Mouse (Mus musculus) lung, embryonic 16.5 days (tissue): ENCODE results near the gene Sema5a. TPM values are rescaled to one million over a fixed set of nuclear protein-coding genes. Genes with fewer than 3 reads are reported as not detected.

Source experiments
- ATAC-seq: fragments of 200-750 bp; cut with Nextera tagmentation; 2 replicates; pipeline ENCODE4 v1.8.0; 2017; ENCODE audit warnings: low read depth, mild to moderate bottlenecking, moderate library complexity
- H3K27ac ChIP-seq: fragments of 300-500 bp; sonication (generic); 2 replicates; pipeline ENCODE4 v1.5.1; 2014; ENCODE audit warnings: mild to moderate bottlenecking, control low read depth, low read length
- H3K27me3 ChIP-seq: fragments of 300-500 bp; sonication (generic); 2 replicates; pipeline ENCODE4 v1.6.1; 2014; ENCODE audit warnings: low read depth, low read length, mixed read lengths; ENCODE audit not compliant: control insufficient read depth, insufficient read depth
- H3K36me3 ChIP-seq: fragments of 300-500 bp; sonication (generic); 2 replicates; pipeline ENCODE4 v1.6.1; 2014; ENCODE audit warnings: low read length; ENCODE audit not compliant: control insufficient read depth, insufficient read depth
- H3K4me1 ChIP-seq: fragments of 300-500 bp; sonication (generic); replicated peaks from 2 replicates; pipeline ENCODE4 v1.6.1; 2014; ENCODE audit warnings: low read length, mixed read lengths; ENCODE audit not compliant: control insufficient read depth, insufficient read depth
- H3K4me2 ChIP-seq: fragments of 300-500 bp; sonication (generic); 2 replicates; pipeline ENCODE4 v1.6.1; 2014; ENCODE audit warnings: low read depth, low read length, control low read depth
- H3K4me3 ChIP-seq: fragments of 300-500 bp; sonication (generic); 2 replicates; pipeline ENCODE4 v1.5.1; 2014; ENCODE audit warnings: mild to moderate bottlenecking, low read length, control low read depth
- H3K9ac ChIP-seq: fragments of 300-500 bp; sonication (generic); 2 replicates; pipeline ENCODE4 v1.6.1; 2014; ENCODE audit warnings: low read length, control low read depth
- H3K9me3 ChIP-seq: fragments of 300-500 bp; sonication (generic); 2 replicates; pipeline ENCODE4 v1.6.1; 2016; ENCODE audit warnings: low read length; ENCODE audit not compliant: control insufficient read depth
- WGBS: fragments of 180-500 bp; shearing (Covaris S2); extraction: QIAGEN DNeasy Blood & Tissue Kit; methylation state at CpG from one replicate; pipeline ENCODE4 v1.1.7; 2014; 5-methylcytosine and 5-hydroxymethylcytosine counted together
- polyA plus RNA-seq: library from polyadenylated mRNA; unstranded; fragments of >200 nt; fragmentation: Nextera tagmentation; extraction: Ambion mirVana; gene quantifications from 2 replicates; pipeline ENCODE4 v1.2.1, GENCODE M21; 2015

Sema5a gene
- polyA plus RNA-seq, 1 experiment from 2014 or later = 14.0 TPM

- H3K4me1 ChIP-seq = no peaks in the 10 kb centered on the region; the same call in 1 of the 2 replicates
- H3K36me3 ChIP-seq = no peaks in the 10 kb centered on the region
- no peak overlapping the region for H3K27ac ChIP-seq
- H3K27me3 ChIP-seq = no peaks in the 10 kb centered on the region
- 91% methylated on average over 6 of the region's 6 CpGs for WGBS
- no peak for ATAC-seq
- no peaks in the 10 kb centered on the region for H3K9me3 ChIP-seq
- no peak overlapping the region for H3K4me3 ChIP-seq
- H3K4me2 ChIP-seq = no peak overlapping the region
- H3K9ac ChIP-seq = no peak overlapping the region
Observed at GRCm38 (mm10) chr15:32613718-32614117, 369.1 kb downstream of the Sema5a start.

GRCm38 (mm10) chr15:32615773-32616172, 371.2 kb downstream of the Sema5a start:
- no peak for ATAC-seq
- H3K4me1 ChIP-seq = no peaks in the 10 kb centered on the region; the same call in 1 of the 2 replicates
- H3K9ac ChIP-seq = no peak overlapping the region
- H3K9me3 ChIP-seq = no peaks in the 10 kb centered on the region
- H3K27ac ChIP-seq = no peak overlapping the region
- H3K36me3 ChIP-seq = no peaks in the 10 kb centered on the region
- H3K4me3 ChIP-seq = no peak overlapping the region
- H3K4me2 ChIP-seq = no peak overlapping the region
- 83% methylated on average over 5 of the region's 5 CpGs for WGBS
- H3K27me3 ChIP-seq = no peaks in the 10 kb centered on the region

- no peak for ATAC-seq
- 77% methylated on average over 2 of the region's 2 CpGs for WGBS
- no peak overlapping the region for H3K9ac ChIP-seq
- H3K36me3 ChIP-seq = no peaks in the 10 kb centered on the region
- no peak overlapping the region for H3K4me2 ChIP-seq
- no peaks in the 10 kb centered on the region for H3K27me3 ChIP-seq
- no peaks in the 10 kb centered on the region for H3K9me3 ChIP-seq
- no peaks in the 10 kb centered on the region for H3K4me1 ChIP-seq
- no peak overlapping the region for H3K4me3 ChIP-seq
- no peak overlapping the region for H3K27ac ChIP-seq
Observed at GRCm38 (mm10) chr15:32619199-32619598, 374.6 kb downstream of the Sema5a start.

GRCm38 (mm10) chr15:32623037-32623739, 378.6 kb downstream of the Sema5a start:
- Histone ChIP-seq H3K9ac (no peak overlapping the region), H3K4me2 (no peak overlapping the region), H3K9me3 (no peaks in the 10 kb centered on the region), H3K27ac (no peak overlapping the region), H3K36me3 (no peaks in the 10 kb centered on the region), H3K27me3 (no peaks in the 10 kb centered on the region), H3K4me1 (no peaks in the 10 kb centered on the region), H3K4me3 (no peak overlapping the region)
- 61% methylated on average over 12 of the region's 12 CpGs for WGBS
- no peak for ATAC-seq

GRCm38 (mm10) chr15:32624106-32624505, 379.5 kb downstream of the Sema5a start:
- H3K9me3 ChIP-seq = no peaks in the 10 kb centered on the region
- no peak overlapping the region for H3K9ac ChIP-seq
- no peak overlapping the region for H3K27ac ChIP-seq
- no peak overlapping the region for H3K4me2 ChIP-seq
- no peaks in the 10 kb centered on the region for H3K4me1 ChIP-seq
- peak; percentile 61 for ATAC-seq
- H3K36me3 ChIP-seq = no peaks in the 10 kb centered on the region
- WGBS = 68% methylated on average over 4 of the region's 4 CpGs
- H3K27me3 ChIP-seq = no peaks in the 10 kb centered on the region
- H3K4me3 ChIP-seq = no peak overlapping the region

- Histone ChIP-seq H3K9me3 (no peaks in the 10 kb centered on the region), H3K27me3 (no peaks in the 10 kb centered on the region), H3K4me3 (no peak overlapping the region), H3K27ac (no peak overlapping the region), H3K4me2 (no peak overlapping the region), H3K36me3 (no peaks in the 10 kb centered on the region), H3K4me1 (no peaks in the 10 kb centered on the region), H3K9ac (no peak overlapping the region)
- ATAC-seq = no peak
- 67% methylated on average over 2 of the region's 2 CpGs for WGBS
Observed at GRCm38 (mm10) chr15:32626031-32626430, 381.4 kb downstream of the Sema5a start.

GRCm38 (mm10) chr15:32633713-32634112, 389.1 kb downstream of the Sema5a start:
- no peak for ATAC-seq
- no peak overlapping the region for H3K4me2 ChIP-seq
- H3K27me3 ChIP-seq = no peaks in the 10 kb centered on the region
- H3K36me3 ChIP-seq = no peaks in the 10 kb centered on the region
- H3K9ac ChIP-seq = no peak overlapping the region
- WGBS = 95% methylated on average over 8 of the region's 8 CpGs
- H3K27ac ChIP-seq = no peak overlapping the region
- H3K4me3 ChIP-seq = no peak overlapping the region
- H3K4me1 ChIP-seq = no peaks in the 10 kb centered on the region
- H3K9me3 ChIP-seq = no peaks in the 10 kb centered on the region

GRCm38 (mm10) chr15:32637879-32638278, 393.3 kb downstream of the Sema5a start:
- no peaks in the 10 kb centered on the region for H3K9me3 ChIP-seq
- 80% methylated on average over 3 of the region's 3 CpGs for WGBS
- no peak overlapping the region for H3K9ac ChIP-seq
- H3K4me2 ChIP-seq = no peak overlapping the region
- no peak overlapping the region for H3K27ac ChIP-seq
- H3K4me1 ChIP-seq = no peaks in the 10 kb centered on the region
- no peak overlapping the region for H3K4me3 ChIP-seq
- H3K36me3 ChIP-seq = 0 out of 2 replicates have a peak, but pooled peaks cover 2% of the 10 kb centered on the region
- H3K27me3 ChIP-seq = no peaks in the 10 kb centered on the region
- no peak for ATAC-seq

GRCm38 (mm10) chr15:32647061-32647687, 402.6 kb downstream of the Sema5a start:
- peaks cover 5% of the 10 kb centered on the region for H3K4me1 ChIP-seq
- H3K27ac ChIP-seq = no peak overlapping the region
- no peak overlapping the region for H3K4me2 ChIP-seq
- H3K4me3 ChIP-seq = no peak overlapping the region
- H3K9me3 ChIP-seq = no peaks in the 10 kb centered on the region
- 36% methylated on average over 1 of the region's 1 CpGs for WGBS
- no peak overlapping the region for H3K9ac ChIP-seq
- H3K36me3 ChIP-seq = no peaks in the 10 kb centered on the region
- no peaks in the 10 kb centered on the region for H3K27me3 ChIP-seq
- ATAC-seq = peak; percentile 90
